Mouse (Mus musculus): ENCODE data around the gene Zic3.

DNA sequence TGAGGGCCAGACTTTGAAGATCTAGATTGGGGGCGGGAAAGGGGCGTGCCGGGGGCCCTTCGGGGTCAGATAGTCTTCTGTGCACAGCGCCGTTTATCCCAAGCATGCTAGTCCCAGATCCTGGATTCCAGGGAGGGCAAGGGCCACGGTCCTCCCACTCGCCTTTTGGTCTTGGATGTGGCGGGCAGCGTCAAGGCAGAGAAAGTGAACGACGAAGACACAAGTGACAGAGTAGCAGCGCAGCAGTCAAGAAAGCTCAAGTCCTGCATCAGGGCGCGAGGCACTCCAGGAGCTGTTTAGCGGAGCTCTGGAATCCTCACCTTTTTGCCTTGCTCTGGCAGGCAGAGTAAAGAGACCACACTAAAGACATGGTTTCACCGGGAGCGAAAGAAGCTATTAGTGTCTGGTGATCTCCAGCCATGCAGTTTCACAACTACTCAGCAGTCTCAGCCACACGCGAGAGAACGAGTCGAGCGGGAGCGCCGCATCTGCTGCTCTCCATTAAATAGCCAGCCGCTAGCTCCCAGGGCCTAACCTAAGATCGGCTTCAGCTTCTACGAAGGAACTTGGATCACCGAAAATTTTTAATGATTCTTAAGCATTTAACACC, 7.1 kb upstream of the Zic3 start:
- TF ChIP-seq EP300 (IDR thresholded peaks at IDR 0.05; ENCODE audit: low read depth) (no peak), CTCF (IDR thresholded peaks at IDR 0.05; ENCODE audit: low read depth) (no peak)

Data from heart, postnatal 0 days (tissue).